Mouse (Mus musculus): ENCODE results near the gene Ptpn11.

DNA sequence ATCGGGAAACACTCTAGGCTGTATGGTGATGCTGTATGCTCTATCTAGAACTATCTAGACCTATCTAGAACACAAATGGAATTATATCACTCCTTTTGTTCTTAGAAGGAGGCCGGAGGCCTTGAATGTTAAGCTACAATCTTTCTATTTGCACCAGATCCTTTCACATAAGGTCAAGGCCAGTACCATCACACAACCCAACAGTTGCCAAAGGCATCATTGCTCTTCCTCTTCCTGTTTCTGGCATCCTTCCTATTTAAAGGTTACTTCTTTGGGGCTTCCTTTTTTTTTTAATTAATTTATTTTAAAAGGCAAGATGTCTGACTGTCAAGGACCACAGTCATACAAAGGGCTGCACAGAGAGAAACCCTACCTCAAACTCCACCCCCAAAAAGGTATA lies 6.1 kb upstream of the Ptpn11 start:
- TF ChIP-seq POLR2A (IDR thresholded peaks at IDR 0.05; ENCODE audit: low read depth, low read length) (no peak), CTCF (IDR thresholded peaks at IDR 0.05; ENCODE audit: extremely low read depth, insufficient read depth, insufficient read length, insufficient replicate concordance) (no peak)

Measured in spleen, adult 2 months (tissue).